Mouse (Mus musculus): Measurements from ENCODE around the gene Acp2.
A peak's percentile ranks its signal among the peaks of the same experiment; 100 is the strongest.

Gene Acp2

GRCm38 (mm10) chr2:91202222-91202971, at the start of gene Acp2, which contains the start of gene Nr1h3:
TSS of gene Acp2 (plus strand) at chr2:91202885.
TSS of gene Nr1h3 (minus strand) at chr2:91202834.
- DNase-seq (ENCODE audit: low spot score in 2 of 2), result peak; percentile 89 to 97

GRCm38 (mm10) chr2:91152885-91153377, 49.8 kb upstream of the Acp2 start:
- DNase-seq (ENCODE audit: low spot score in 2 of 2), result no peak

GRCm38 (mm10) chr2:91154091-91154490, 48.6 kb upstream of the Acp2 start:
- no peak for DNase-seq (ENCODE audit: low spot score in 2 of 2)

- no peak for DNase-seq (ENCODE audit: low spot score in 2 of 2)
Observed at GRCm38 (mm10) chr2:91157002-91157752, 45.5 kb upstream of the Acp2 start.

- no peak for DNase-seq (ENCODE audit: low spot score in 2 of 2)
Observed at GRCm38 (mm10) chr2:91160591-91160990, 42.1 kb upstream of the Acp2 start.

GRCm38 (mm10) chr2:91162952-91163351, 39.7 kb upstream of the Acp2 start:
- no peak for DNase-seq (ENCODE audit: low spot score in 2 of 2)

- DNase-seq (ENCODE audit: low spot score in 2 of 2), result no peak
Observed at GRCm38 (mm10) chr2:91163532-91163931, 39.2 kb upstream of the Acp2 start.

GRCm38 (mm10) chr2:91164991-91165390, 37.7 kb upstream of the Acp2 start:
- DNase-seq (ENCODE audit: low spot score in 2 of 2), result no peak

- DNase-seq (ENCODE audit: low spot score in 2 of 2), result no peak
Observed at GRCm38 (mm10) chr2:91167629-91168028, 35.1 kb upstream of the Acp2 start.

- DNase-seq (ENCODE audit: low spot score in 2 of 2), result no peak
Observed at GRCm38 (mm10) chr2:91169587-91170322, 32.9 kb upstream of the Acp2 start.

- DNase-seq (ENCODE audit: low spot score in 2 of 2), result no peak
Observed at GRCm38 (mm10) chr2:91175490-91175889, 27.2 kb upstream of the Acp2 start.

GRCm38 (mm10) chr2:91176234-91176633, 26.5 kb upstream of the Acp2 start:
- DNase-seq (ENCODE audit: low spot score in 2 of 2), result no peak

- no peak for DNase-seq (ENCODE audit: low spot score in 2 of 2)
Observed at GRCm38 (mm10) chr2:91179825-91180224, 22.9 kb upstream of the Acp2 start.

- no peak for DNase-seq (ENCODE audit: low spot score in 2 of 2)
Observed at GRCm38 (mm10) chr2:91180706-91181105, 22.0 kb upstream of the Acp2 start.

- DNase-seq (ENCODE audit: low spot score in 2 of 2), result peak in 1 of 2 experiments; percentile 52
Observed at GRCm38 (mm10) chr2:91182016-91182404, 20.7 kb upstream of the Acp2 start.

GRCm38 (mm10) chr2:91182405-91183147, 20.1 kb upstream of the Acp2 start:
- DNase-seq (ENCODE audit: low spot score in 2 of 2), result peak in 1 of 2 experiments; percentile 85

- peak; percentile 89 to 98 for DNase-seq (ENCODE audit: low spot score in 2 of 2)
Observed at GRCm38 (mm10) chr2:91183148-91183513, 19.6 kb upstream of the Acp2 start.

GRCm38 (mm10) chr2:91183711-91184405, 18.8 kb upstream of the Acp2 start, which contains the start of gene Madd:
TSS of gene Madd (minus strand) at chr2:91183837.
- peak in 1 of 2 experiments; percentile 42 for DNase-seq (ENCODE audit: low spot score in 2 of 2)

- no peak for DNase-seq (ENCODE audit: low spot score in 2 of 2)
Observed at GRCm38 (mm10) chr2:91186208-91186607, 16.5 kb upstream of the Acp2 start.

- peak in 1 of 2 experiments; percentile 69 for DNase-seq (ENCODE audit: low spot score in 2 of 2)
Observed at GRCm38 (mm10) chr2:91187431-91187830, 15.3 kb upstream of the Acp2 start.

- DNase-seq (ENCODE audit: low spot score in 2 of 2), result no peak
Observed at GRCm38 (mm10) chr2:91190501-91190900, 12.2 kb upstream of the Acp2 start.

Data from left cerebral cortex, adult 9 months (tissue).